Mouse (Mus musculus) forebrain, embryonic 16.5 days (tissue): ENCODE results near the gene Cntnap2. TPM values are rescaled to one million over a fixed set of nuclear protein-coding genes. Genes with fewer than 3 reads are reported as not detected.

Experiments used
- ATAC-seq: fragments of 200-750 bp; cut with Nextera tagmentation; 2 replicates; pipeline ENCODE4 v1.8.0; 2017; ENCODE audit warnings: mild to moderate bottlenecking, moderate library complexity
- H3K27ac ChIP-seq: fragments of 300-500 bp; sonication (generic); 2 replicates; pipeline ENCODE4 v1.5.1; 2014; ENCODE audit warnings: low read length, control low read depth
- H3K27me3 ChIP-seq: fragments of 300-500 bp; sonication (generic); replicated peaks from 2 replicates; pipeline ENCODE4 v1.6.1; 2014; ENCODE audit warnings: low read length; ENCODE audit not compliant: control insufficient read depth, insufficient read depth
- H3K36me3 ChIP-seq: fragments of 300-500 bp; sonication (generic); 2 replicates; pipeline ENCODE4 v1.6.1; 2014; ENCODE audit not compliant: control insufficient read depth, insufficient read depth
- H3K4me1 ChIP-seq: fragments of 300-500 bp; sonication (generic); replicated peaks from 2 replicates; pipeline ENCODE4 v1.6.1; 2014; ENCODE audit warnings: low read length; ENCODE audit not compliant: control insufficient read depth, insufficient read depth
- H3K4me2 ChIP-seq: fragments of 300-500 bp; sonication (generic); 2 replicates; pipeline ENCODE4 v1.6.1; 2014; ENCODE audit warnings: mild to moderate bottlenecking, low read length, control low read depth
- H3K4me3 ChIP-seq: fragments of 300-500 bp; sonication (generic); replicated peaks from 2 replicates; pipeline ENCODE4 v1.5.1; 2014; ENCODE audit warnings: mild to moderate bottlenecking, low read length, control low read depth
- H3K9ac ChIP-seq: fragments of 300-500 bp; sonication (generic); replicated peaks from 2 replicates; pipeline ENCODE4 v1.6.1; 2014; ENCODE audit warnings: low read depth, low read length, control low read depth
- H3K9me3 ChIP-seq: fragments of 300-500 bp; sonication (generic); 2 replicates; pipeline ENCODE4 v1.6.1; 2016; ENCODE audit warnings: low read length; ENCODE audit not compliant: control insufficient read depth
- WGBS: fragments of 180-500 bp; shearing (Covaris S2); extraction: QIAGEN DNeasy Blood & Tissue Kit; methylation state at CpG from one replicate; pipeline ENCODE4 v1.1.7; 2014; 5-methylcytosine and 5-hydroxymethylcytosine counted together
- polyA plus RNA-seq: library from polyadenylated mRNA; unstranded; fragments of >200 nt; fragmentation: Nextera tagmentation; extraction: Ambion mirVana; gene quantifications from 2 replicates; pipeline ENCODE4 v1.2.1, GENCODE M21; 2015

The Cntnap2 gene
- 49.8 and 72.7 TPM in 2 replicates for polyA plus RNA-seq

GRCm38 (mm10) chr6:45059091-45059490 lies at the start of gene Cntnap2:
Gene Cntnap2 (plus strand): TSS chr6:45059357.
- Histone ChIP-seq H3K27ac (peak within 1 kb of the TSS; percentile 69; the same call in 1 of the 2 replicates), H3K27me3 (no peaks in the 10 kb centered on the region), H3K4me3 (peak within 1 kb of the TSS; percentile 67), H3K36me3 (no peaks in the 10 kb centered on the region), H3K4me1 (peaks cover 3% of the 10 kb centered on the region; the same call in 1 of the 2 replicates), H3K9ac (peak within 1 kb of the TSS; percentile 76), H3K9me3 (no peaks in the 10 kb centered on the region), H3K4me2 (peak within 1 kb of the TSS; percentile 76)
- whole genome bisulfite sequencing = 11% methylated on average over 7 of the region's 8 CpGs
- peak; percentile 41; the same call in 1 of the 2 replicates for ATAC-seq

DNA sequence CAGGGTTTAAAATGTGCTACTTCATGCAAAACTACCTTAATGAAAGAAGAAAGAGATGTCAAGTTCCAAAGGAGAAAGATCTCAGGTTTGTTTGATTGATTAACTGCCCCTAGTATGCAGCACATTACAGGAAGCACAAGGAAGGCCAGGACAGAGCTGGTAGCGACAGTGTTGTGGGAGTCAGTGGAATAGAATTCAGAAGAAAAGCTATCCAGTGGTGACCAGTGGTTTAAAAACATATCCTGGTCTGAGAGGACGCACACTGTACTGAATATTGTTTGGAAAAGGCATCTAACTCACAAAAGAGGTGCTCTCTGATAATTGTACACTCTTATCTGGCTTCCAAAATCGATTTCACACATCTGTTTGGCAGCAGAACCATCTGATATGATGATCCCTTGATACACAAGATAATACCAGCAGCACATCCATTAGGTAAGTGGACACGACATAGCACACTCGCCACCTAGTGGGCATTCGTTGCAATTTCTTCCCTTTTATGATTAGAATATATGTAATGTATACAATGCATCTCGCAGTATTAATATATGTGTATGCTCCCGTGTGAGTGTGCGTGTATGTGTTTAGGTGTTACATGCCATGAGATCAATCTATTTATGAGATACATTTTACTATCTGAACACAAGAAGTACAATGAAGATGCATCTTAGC lies 33.0 kb upstream of the Cntnap2 start:
- no peak overlapping the region for H3K4me3 ChIP-seq
- ATAC-seq = peak; percentile 88
- no peak overlapping the region for H3K4me2 ChIP-seq
- no peaks in the 10 kb centered on the region for H3K9me3 ChIP-seq
- no peaks in the 10 kb centered on the region for H3K27me3 ChIP-seq
- no peaks in the 10 kb centered on the region for H3K4me1 ChIP-seq
- 26% methylated on average over 9 of the region's 9 CpGs for WGBS
- H3K36me3 ChIP-seq = no peaks in the 10 kb centered on the region
- H3K27ac ChIP-seq = no peak overlapping the region
- H3K9ac ChIP-seq = no peak overlapping the region

GRCm38 (mm10) chr6:45039454-45039853 lies 19.7 kb upstream of the Cntnap2 start:
- no peaks in the 10 kb centered on the region for H3K36me3 ChIP-seq
- no peak overlapping the region for H3K4me3 ChIP-seq
- H3K4me1 ChIP-seq = no peaks in the 10 kb centered on the region
- H3K27ac ChIP-seq = no peak overlapping the region
- 78% methylated on average over 1 of the region's 1 CpGs for WGBS
- H3K9me3 ChIP-seq = no peaks in the 10 kb centered on the region
- H3K4me2 ChIP-seq = no peak overlapping the region
- no peaks in the 10 kb centered on the region for H3K27me3 ChIP-seq
- H3K9ac ChIP-seq = no peak overlapping the region
- no peak for ATAC-seq

DNA sequence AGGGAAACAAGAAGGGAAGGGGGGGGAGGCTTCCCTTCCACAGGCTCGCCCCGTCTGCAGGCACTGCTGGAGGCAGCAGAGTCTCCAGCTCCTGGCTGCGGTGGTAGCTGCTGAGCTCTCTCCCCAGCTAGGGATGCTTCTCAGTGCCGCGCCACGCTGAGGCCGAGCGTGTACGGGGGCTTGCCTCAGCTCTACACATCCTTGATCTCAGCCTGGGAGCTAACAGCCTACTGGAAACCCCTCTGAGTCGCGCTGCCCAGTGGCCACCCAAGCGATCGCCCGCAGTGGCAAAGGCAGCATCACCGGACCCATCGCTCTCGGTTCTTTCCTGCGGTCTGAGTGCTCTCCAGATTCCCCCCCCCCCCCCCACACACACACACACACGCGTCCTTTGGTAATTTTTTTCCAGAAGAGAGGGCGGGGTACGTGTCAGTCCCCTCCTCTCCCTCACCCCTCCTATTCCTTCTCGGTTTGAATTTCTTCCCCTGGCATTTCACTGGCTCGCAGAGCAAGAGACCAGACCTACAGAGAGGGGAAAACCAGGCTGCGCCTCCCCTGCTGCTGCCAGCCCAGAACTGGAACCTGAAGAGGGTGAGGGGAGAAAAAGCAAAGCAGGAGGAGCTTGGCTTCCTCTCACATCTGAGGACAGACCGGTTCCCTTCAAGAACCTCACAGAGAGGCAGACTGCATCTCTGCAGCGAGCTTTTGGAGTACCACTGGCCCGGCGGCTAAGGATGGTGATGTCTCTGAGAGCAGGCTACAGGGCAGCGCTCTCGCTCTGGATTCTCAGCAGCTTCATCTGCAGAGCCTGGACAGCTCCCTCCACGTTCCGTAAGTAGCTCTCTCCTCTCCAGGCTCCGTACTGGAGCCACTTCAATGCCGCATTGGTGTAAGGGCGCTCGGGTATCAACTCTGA lies 657 bp downstream of the Cntnap2 start:
- peak; percentile 95 for ATAC-seq
- Histone ChIP-seq H3K27me3 (no peaks in the 10 kb centered on the region), H3K27ac (peak overlapping the region; percentile 69; the same call in 1 of the 2 replicates), H3K36me3 (no peaks in the 10 kb centered on the region), H3K4me2 (peak overlapping the region; percentile 76), H3K4me1 (peaks cover 3% of the 10 kb centered on the region; the same call in 1 of the 2 replicates), H3K4me3 (peak overlapping the region; percentile 67), H3K9ac (peak overlapping the region; percentile 76), H3K9me3 (no peaks in the 10 kb centered on the region)
- WGBS = 1% methylated on average over 36 of the region's 37 CpGs

DNA sequence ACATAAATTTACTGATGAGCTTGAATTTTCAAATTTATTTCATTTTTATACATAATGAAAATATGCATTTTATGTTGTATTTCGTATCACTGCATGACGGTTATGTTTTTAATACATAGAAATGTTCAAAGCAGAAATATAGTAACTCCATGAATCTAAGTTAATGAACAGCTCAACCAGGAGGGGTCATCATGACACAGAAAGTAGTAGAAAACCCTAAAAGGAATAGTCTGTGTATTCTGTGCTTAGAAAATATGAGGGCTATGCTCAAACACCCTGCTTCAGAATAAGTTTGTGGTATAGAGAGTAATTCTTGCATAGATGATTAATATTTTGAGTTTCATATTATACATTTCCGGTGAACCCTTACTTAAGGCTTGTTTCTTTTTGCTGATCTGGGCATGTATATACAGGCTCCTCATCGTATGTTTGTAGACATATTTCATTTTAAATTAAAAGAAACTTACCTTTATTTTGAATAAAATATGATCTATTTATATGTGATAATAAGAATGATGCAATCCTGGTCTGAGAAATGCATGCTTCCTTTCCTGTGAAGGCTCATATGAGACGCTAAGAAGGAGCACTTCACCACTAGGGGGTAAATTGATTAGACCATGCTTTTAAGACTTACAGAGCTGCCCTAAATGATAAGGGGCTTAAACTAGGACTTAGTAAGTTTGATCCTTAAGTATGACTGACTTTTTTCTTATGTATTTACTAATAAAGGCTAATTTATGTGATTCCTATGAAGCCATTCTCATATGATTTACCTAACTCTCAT lies 3.2 kb downstream of the Cntnap2 start:
- Histone ChIP-seq H3K9ac (no peak overlapping the region), H3K36me3 (no peaks in the 10 kb centered on the region), H3K4me2 (no peak overlapping the region), H3K27me3 (no peaks in the 10 kb centered on the region), H3K9me3 (no peaks in the 10 kb centered on the region), H3K27ac (no peak overlapping the region), H3K4me3 (no peak overlapping the region), H3K4me1 (peaks cover 3% of the 10 kb centered on the region; the same call in 1 of the 2 replicates)
- 0 out of 2 replicates have a peak, but pooled peaks have one; percentile 19 for ATAC-seq
- WGBS = 72% methylated on average over 5 of the region's 5 CpGs

DNA sequence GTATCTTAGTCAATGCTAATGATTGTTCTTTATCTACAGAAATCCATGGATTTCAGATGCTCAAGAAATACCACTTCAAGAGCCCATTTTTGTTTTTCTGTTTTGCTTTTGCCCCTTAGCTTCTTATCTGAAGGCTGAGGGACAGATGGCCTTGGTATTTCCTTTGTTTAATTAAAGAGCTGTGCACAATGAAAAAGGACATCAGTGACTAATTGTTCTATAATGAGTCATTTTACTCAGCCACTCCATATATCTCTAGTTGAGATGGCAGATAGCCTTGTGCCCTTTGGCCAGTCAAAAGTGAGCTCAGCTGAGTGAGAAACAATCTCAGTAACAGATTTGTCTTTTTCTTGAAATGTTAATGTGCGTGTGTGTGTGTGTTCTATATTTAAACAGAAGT lies 29.1 kb downstream of the Cntnap2 start:
- WGBS = 92% methylated on average over 1 of the region's 1 CpGs
- no peaks in the 10 kb centered on the region for H3K9me3 ChIP-seq

GRCm38 (mm10) chr6:45113613-45114012 lies 54.5 kb downstream of the Cntnap2 start:
- no peak overlapping the region for H3K27ac ChIP-seq
- no peak overlapping the region for H3K4me3 ChIP-seq
- H3K4me1 ChIP-seq = no peaks in the 10 kb centered on the region
- H3K9me3 ChIP-seq = no peaks in the 10 kb centered on the region
- peak; percentile 72 for ATAC-seq
- H3K36me3 ChIP-seq = no peaks in the 10 kb centered on the region
- no peak overlapping the region for H3K4me2 ChIP-seq
- no peaks in the 10 kb centered on the region for H3K27me3 ChIP-seq
- H3K9ac ChIP-seq = no peak overlapping the region

More for the DNA sequence above, 29.1 kb downstream of the Cntnap2 start:
- H3K4me1 ChIP-seq = no peaks in the 10 kb centered on the region
- no peak overlapping the region for H3K9ac ChIP-seq
- H3K4me2 ChIP-seq = no peak overlapping the region
- no peaks in the 10 kb centered on the region for H3K27me3 ChIP-seq
- H3K27ac ChIP-seq = no peak overlapping the region
- no peak for ATAC-seq
- H3K4me3 ChIP-seq = no peak overlapping the region
- no peaks in the 10 kb centered on the region for H3K36me3 ChIP-seq

DNA sequence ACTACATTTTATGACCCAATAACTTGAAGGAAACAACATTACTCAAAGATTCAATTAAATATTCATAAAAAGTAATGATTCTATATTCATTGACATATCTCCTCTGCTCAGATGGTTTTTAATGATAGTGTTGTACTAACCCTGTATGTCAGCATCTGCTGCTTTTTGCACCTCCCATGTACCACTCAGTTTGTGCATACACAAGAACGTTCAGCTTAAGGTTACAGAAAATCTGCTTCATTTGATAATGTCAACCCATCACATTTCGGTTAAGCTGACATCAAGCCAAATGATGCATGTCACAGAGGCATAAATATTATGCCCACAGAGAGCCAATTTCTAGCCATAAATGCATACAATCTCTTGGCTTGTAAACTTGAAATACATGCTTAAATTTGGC lies 85.7 kb downstream of the Cntnap2 start:
- no peak overlapping the region for H3K4me2 ChIP-seq
- H3K36me3 ChIP-seq = no peaks in the 10 kb centered on the region
- H3K4me1 ChIP-seq = no peaks in the 10 kb centered on the region
- H3K9ac ChIP-seq = no peak overlapping the region
- no peak overlapping the region for H3K27ac ChIP-seq
- 49% methylated on average over 2 of the region's 2 CpGs for WGBS
- H3K4me3 ChIP-seq = no peak overlapping the region
- 0 out of 2 replicates have a peak, but pooled peaks have one; percentile 52 for ATAC-seq
- no peaks in the 10 kb centered on the region for H3K27me3 ChIP-seq
- H3K9me3 ChIP-seq = no peaks in the 10 kb centered on the region
